Mouse (Mus musculus) embryonic fibroblast, embryonic 13.5 days (primary cell): Measurements from ENCODE around the gene Igf2r. TPM values are rescaled to one million over a fixed set of nuclear protein-coding genes. Genes with fewer than 3 reads are reported as not detected.
A peak's percentile ranks its signal among the peaks of the same experiment; 100 is the strongest.

ENCODE experiments used
- H3K27ac ChIP-seq: 2 replicates; pipeline ENCODE4 v1.5.1; 2012; ENCODE audit warnings: low read length, control low read depth, inconsistent platforms; ENCODE audit not compliant: insufficient read depth
- H3K4me1 ChIP-seq: 2 replicates; pipeline ENCODE4 v1.6.1; 2011; ENCODE audit warnings: low read length; ENCODE audit not compliant: control insufficient read depth, insufficient read depth
- H3K4me3 ChIP-seq: 2 replicates; pipeline ENCODE4 v1.5.1; 2011; ENCODE audit warnings: mild to moderate bottlenecking, control low read depth, low read length; ENCODE audit not compliant: insufficient read depth
- CTCF ChIP-seq: IDR thresholded peaks from 2 replicates; pipeline ENCODE4 v1.5.1; 2011; ENCODE audit warnings: mild to moderate bottlenecking, control low read depth, low read length, moderate library complexity, borderline replicate concordance; ENCODE audit not compliant: insufficient read depth
- POLR2A ChIP-seq: IDR thresholded peaks from 2 replicates; pipeline ENCODE4 v1.6.1; 2011; ENCODE audit warnings: low read depth, mild to moderate bottlenecking, control low read depth, low read length, moderate library complexity
- polyA plus RNA-seq: library from polyadenylated mRNA; stranded (reverse); fragments of >200 nt; gene quantifications from 2 replicates; pipeline ENCODE4 v1.2.4, GENCODE M21; 2011; ENCODE audit warnings: low read depth; ENCODE audit not compliant: missing spikeins, insufficient read length

Igf2r gene
- polyA plus RNA-seq: 246 and 249 TPM in 2 replicates

DNA sequence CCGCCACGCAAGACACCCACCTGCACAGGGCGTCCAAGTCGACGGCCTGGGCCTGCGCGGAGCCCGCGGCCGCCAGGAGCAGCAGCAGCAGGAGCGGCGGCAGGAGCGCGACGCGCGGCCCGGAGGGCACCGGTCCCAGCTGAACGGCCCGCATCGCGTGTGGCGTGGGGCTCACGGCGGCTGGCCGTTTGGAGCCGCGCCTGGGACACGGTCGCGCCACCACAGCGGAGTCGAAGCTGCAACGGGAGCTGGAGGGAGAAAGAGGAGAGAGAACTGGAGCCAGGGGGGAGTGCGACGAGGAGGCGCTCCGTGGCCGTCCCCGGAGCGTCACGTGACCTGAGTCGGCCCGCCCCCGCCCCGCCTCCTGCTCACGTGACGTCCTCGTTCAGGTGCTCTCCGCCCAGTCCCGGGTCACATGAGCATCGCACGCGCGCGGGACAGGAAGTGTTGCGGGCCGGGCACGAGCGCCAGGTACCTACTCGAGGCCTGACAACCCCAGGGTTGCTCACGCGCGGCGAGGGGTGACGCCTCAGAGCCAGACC, at the start of gene Igf2r:
TSS of gene Igf2r (minus strand) at position 285 of the 542 bp plus-strand sequence.
- peak within 1 kb of the TSS; percentile 61 for H3K4me3 ChIP-seq
- H3K4me1 ChIP-seq: no peaks in the 10 kb centered on the region
- H3K27ac ChIP-seq: peak within 1 kb of the TSS; percentile 61
- TF ChIP-seq POLR2A (peak; percentile 88), CTCF (no peak)

DNA sequence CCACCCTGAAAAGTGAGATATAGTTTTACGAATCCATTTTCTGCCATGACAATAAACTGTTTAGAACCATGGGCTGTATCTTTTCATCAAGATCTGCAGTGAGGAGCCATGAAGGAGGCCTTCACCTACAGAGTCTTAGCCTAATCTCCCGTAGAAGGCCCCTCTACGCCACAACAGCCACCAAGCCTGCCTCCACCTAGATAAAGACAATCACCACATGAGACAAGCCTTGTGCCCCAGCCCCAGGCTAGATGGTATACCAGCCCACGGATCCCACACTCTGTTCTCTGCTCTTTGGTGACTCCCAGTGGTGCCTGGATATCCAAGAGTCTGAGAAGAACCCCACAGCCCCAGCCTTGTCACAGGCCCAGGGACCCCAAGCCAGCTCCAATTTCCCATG, 46.4 kb upstream of the Igf2r start:
- H3K4me1 ChIP-seq: no peaks in the 10 kb centered on the region
- no peak overlapping the region for H3K4me3 ChIP-seq
- no peak overlapping the region for H3K27ac ChIP-seq
- TF ChIP-seq POLR2A: no peak
- no peak for TF ChIP-seq CTCF

DNA sequence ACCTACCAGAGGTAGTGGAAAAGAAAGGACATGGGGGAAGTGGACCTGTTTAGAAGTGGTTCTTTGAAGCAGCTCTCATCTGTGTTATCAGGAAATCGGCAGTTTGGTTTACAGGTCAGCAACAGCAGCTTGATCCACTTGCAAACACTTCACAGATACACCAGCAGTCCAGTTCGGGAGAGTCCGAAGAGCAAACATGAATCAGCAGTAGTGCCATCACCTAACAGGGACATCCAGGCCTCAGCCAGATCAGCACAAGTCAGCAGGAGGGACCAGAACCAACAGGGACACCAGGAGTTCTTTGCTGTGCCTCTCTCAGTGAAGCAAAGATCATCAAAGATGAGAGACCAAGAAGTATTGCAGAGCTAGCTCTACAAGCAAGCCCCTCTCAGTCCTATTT, 45.0 kb upstream of the Igf2r start:
- Histone ChIP-seq H3K4me3 (no peak overlapping the region), H3K27ac (no peak overlapping the region), H3K4me1 (no peaks in the 10 kb centered on the region)
- no peak for TF ChIP-seq CTCF
- no peak for TF ChIP-seq POLR2A

DNA sequence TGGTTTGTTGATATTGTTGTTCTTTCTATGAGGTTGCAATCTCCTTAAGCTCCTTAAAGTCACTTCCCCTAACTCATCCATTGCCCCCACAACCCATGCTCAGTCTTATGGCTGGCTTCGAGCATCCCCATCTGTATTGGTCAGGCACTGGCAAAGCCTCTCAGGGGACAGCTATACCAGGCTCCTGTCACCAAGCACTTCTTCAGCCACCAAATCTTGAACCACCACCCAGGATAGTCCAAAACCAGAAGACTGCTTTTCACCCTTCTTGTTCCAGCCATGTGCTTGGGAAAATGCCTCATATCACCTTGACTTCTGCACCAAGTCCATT, 41.5 kb upstream of the Igf2r start:
- no peak for TF ChIP-seq CTCF
- TF ChIP-seq POLR2A: no peak
- Histone ChIP-seq H3K4me1 (no peaks in the 10 kb centered on the region), H3K27ac (no peak overlapping the region), H3K4me3 (no peak overlapping the region)

DNA sequence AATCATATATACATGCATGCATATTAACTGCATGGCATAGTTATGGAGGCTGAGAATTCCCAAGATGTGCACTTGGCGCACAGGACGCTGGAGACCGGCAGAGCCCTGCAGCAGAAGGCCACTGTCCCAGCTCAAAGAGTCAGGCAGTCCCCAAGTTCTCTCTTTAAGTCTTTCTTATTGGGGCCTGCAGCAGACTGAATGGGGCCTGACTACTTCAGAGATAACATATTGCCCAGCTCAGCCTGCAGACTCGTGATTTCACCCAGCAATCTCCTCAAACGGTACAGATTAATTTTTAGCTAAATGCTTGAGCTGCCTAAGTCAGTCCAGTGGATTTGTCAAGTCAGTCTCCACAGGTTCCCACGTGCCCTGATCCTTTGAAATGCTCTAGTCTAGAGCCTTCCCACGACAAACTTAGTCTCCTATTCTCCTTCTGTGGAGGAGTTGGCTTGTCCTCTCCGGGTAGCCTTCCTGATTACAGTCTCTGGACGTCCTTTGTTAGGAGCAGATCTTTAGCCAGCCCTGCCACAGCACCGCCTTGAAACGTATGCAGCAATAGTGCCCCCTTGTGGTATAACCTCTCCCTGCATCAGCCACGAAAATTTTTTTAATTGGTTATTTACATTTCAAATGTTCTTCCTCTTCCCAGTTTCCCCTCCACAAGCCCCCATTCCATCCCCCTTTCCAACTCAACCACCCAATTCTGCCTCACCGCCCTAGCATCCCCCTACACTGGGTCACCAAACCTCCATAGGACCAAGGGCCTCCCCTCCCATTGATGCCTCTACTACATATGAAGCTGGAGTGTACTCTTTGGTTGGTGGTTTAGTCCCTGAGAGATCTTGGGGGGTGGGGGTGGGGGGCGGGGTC, 40.9 kb upstream of the Igf2r start:
- no peak for TF ChIP-seq POLR2A
- peak; percentile 69; the same call in 1 of the 2 replicates for TF ChIP-seq CTCF
- H3K27ac ChIP-seq: no peak overlapping the region
- no peak overlapping the region for H3K4me3 ChIP-seq
- no peaks in the 10 kb centered on the region for H3K4me1 ChIP-seq

DNA sequence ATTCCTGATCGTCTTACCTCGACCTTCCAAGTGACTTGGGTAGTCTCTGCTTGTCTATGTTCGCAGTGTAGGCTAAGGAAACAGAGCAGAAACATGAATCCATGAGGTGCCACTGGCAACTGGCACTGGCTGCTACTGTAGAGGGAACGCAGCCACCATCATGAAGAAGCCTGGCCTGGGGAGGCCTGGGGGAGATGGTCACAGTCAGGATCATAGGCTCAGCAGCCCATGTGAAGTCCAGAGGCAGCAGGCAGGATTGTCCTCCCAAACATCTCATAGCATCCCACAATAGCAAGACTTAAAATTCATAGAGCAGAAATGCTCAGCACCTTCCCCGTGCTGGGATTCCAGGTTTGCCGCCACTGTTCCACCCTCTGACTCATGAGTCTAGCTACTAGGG, 39.4 kb upstream of the Igf2r start:
- H3K4me1 ChIP-seq: 0 out of 2 replicates have a peak, but pooled peaks cover 2% of the 10 kb centered on the region
- no peak for TF ChIP-seq POLR2A
- no peak for TF ChIP-seq CTCF
- no peak overlapping the region for H3K4me3 ChIP-seq
- no peak overlapping the region for H3K27ac ChIP-seq

DNA sequence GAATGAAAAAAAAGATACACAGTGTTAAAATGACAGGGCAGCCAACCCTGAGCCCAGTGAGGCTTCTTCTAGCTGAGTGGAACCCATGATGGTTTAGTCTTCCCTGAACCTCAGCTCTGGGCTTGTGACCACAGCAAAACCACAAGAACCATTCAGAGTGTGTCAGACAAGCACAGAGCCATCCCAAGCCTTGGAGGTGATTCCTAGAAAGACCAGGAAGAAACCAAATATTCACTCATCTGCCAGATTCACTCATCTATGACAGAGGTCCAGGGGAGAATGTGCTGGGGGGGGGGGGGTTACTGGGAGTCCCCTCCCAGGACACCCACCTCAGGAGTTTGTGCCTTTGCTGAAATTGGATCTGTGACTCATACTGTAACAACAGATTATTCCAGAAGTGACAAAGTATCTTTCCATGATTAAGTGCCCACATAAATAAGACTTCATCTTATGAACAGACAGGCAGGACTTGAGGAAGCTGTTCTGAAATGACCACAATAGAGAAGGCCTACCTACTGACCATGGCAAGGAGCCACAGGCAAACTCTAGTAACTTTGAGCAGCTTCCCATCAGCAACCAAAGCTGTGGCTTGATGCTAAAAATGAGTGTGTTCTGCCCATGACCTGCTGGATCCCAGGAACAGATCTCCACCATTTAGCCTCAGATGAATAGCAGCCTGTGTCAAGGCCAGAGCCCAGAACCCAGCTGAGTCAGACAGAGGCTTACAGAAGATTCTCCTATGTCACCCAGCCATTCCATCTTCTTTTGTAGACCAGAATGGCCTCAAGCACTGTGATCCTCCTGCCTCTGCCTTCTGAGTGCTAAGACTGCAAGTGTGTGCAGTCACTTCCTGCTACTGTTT, 35.4 kb upstream of the Igf2r start:
- Histone ChIP-seq H3K27ac (no peak overlapping the region), H3K4me3 (no peak overlapping the region), H3K4me1 (0 out of 2 replicates have a peak, but pooled peaks cover 2% of the 10 kb centered on the region)
- TF ChIP-seq POLR2A (no peak), CTCF (no peak)

DNA sequence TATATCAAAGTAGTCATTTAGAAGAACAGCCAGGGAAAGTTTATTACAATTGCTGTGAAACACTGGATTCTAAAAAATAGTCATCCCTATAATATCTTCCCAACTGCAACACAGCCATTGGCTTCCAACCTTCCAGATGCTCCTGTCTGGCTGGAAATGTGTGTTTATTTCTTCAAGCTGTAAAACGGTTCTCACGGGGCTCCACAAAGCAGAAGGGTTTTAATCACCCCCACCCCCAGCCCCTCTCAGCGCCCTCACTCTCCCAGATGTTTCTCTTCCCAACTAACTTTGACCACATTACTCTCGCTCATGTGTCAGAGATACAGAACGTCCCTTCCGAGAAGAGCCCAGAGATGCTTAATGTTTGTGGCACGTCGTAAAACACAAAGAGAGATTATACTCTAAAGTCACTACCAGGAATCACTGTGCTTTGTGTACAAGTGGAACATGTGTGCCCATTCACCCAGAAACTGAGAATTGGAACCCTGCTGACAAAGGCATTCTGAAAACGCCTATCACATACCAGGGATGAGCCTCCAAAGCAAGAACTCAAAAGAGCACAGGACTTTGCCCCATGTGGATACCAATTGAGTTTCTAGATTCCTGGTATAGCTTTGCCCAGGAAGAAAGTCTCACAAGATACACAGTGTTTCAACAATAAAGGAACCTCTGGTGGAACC, 32.5 kb upstream of the Igf2r start:
- TF ChIP-seq CTCF (no peak), POLR2A (no peak)
- H3K4me3 ChIP-seq: no peak overlapping the region
- H3K4me1 ChIP-seq: 0 out of 2 replicates have a peak, but pooled peaks cover 2% of the 10 kb centered on the region
- no peak overlapping the region for H3K27ac ChIP-seq

DNA sequence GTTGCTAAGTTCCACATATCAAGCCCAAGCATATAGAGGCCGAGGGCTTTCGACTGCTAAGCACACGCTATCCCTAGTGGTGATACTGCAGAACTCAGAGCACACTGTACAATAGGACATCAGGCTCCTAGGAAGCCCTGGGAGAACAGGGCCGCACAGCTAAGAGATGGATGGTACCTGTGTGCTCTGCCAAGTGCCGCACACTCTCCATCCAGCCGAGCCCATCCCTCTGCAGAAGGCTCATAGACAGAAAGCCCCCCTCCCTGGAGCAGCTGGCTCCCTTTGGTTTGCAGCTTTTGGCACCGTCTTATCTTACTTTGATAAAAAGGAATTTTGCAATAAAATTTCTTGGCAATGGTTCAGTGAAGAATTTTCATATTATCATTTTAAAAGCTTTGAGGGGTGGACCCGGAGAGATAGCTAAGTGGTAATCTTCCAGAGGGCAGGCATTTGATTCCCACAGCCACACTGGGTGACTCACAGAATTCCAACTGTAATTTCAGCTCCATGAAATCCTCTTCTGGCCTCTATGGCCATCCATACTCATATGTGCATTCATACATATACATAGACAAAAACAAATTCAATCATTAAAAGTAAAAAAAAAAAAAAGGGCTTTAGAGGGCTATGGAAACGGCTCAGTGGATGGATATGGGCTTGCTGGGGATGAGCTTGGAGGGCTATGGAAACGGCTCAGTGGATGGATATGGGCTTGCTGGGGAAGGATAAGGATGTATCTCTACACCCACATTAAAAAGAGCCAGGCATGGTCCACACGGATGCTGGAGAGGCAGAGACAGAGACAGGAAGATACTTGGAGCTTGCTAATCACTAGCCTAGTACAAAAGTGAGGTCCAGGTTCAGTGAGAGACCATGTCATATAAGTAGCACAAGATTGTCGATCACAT, 30.2 kb upstream of the Igf2r start:
- TF ChIP-seq POLR2A (no peak), CTCF (no peak)
- Histone ChIP-seq H3K4me3 (no peak overlapping the region), H3K27ac (no peak overlapping the region), H3K4me1 (peaks cover 1% of the 10 kb centered on the region)
